Mouse (Mus musculus) left cerebral cortex, postnatal 25 days (tissue): ENCODE results near the gene Wdr92. TPM values are rescaled to one million over a fixed set of nuclear protein-coding genes. Genes with fewer than 3 reads are reported as not detected.
"Not testable (repeated sequence)": the region's sequence is repeated elsewhere in the genome, so short reads cannot be mapped to it uniquely, and the experiment has no call there.

Source experiments
- DNase-seq, 2 experiments: peaks; one replicate each; pipeline ENCODE4 v3.0.0; 2022; ENCODE audit warnings: low spot score in 2 of 2, mixed read lengths in 1 of 2
- intact Hi-C: fragments of 180-260 bp; cut with DNase I; formaldehyde crosslinking; loops from one replicate; pipeline ENCODE4 v1.15.1; 2025
- total RNA-seq, 2 experiments: library from RNA; stranded (reverse); gene quantifications; 2 replicates each; pipeline ENCODE4 v1.2.3; 2021

Wdr92 gene
- total RNA-seq, 2 experiments from 2014 or later: 7.8 to 9.0 TPM

- intact Hi-C loops: no loop called here
Observed at GRCm38 (mm10) chr11:17199840-17200501, 18.1 kb downstream of the Wdr92 start.

GRCm38 (mm10) chr11:17200936-17201335 is 19.0 kb downstream of the Wdr92 start:
- intact Hi-C loops: no loop called here
- no peak for DNase-seq

More at GRCm38 (mm10) chr11:17199840-17200501, 18.1 kb downstream of the Wdr92 start:
- no peak for DNase-seq

- intact Hi-C loops: no loop called here
- DNase-seq: no peak
Observed at GRCm38 (mm10) chr11:17202481-17202880, 20.6 kb downstream of the Wdr92 start.

- intact Hi-C loops: loop anchor here (1.0 to 5.0 kb wide), 2 partner anchors 52 to 129 kb away; partner anchors contain the start of gene Ppp3r1
- DNase-seq: peak; percentile 96 to 98
Observed at GRCm38 (mm10) chr11:17211258-17212140, 29.6 kb downstream of the Wdr92 start, which contains the start of gene Pno1. Pno1 (minus strand) TSS chr11:17211568.

- peak in 1 of 2 experiments; percentile 56 for DNase-seq
- intact Hi-C loops: loop anchor here (5.0 kb wide), 1 partner anchor 130 kb away; no protein-coding TSS in a partner anchor
Observed at GRCm38 (mm10) chr11:17212141-17212495, 30.2 kb downstream of the Wdr92 start.

GRCm38 (mm10) chr11:17212903-17213509 is 31.1 kb downstream of the Wdr92 start:
- intact Hi-C loops: loop anchor here (5.0 kb wide), 1 partner anchor 131 kb away; no protein-coding TSS in a partner anchor
- DNase-seq: no peak

GRCm38 (mm10) chr11:17215475-17215874 is 33.6 kb downstream of the Wdr92 start:
- intact Hi-C loops: no loop called here
- no peak for DNase-seq

GRCm38 (mm10) chr11:17221126-17221525 is 39.2 kb downstream of the Wdr92 start:
- intact Hi-C loops: no loop called here
- DNase-seq: no peak

GRCm38 (mm10) chr11:17232792-17233191 is 50.9 kb downstream of the Wdr92 start:
- no peak for DNase-seq
- intact Hi-C loops: no loop called here

GRCm38 (mm10) chr11:17236449-17237037 is 54.6 kb downstream of the Wdr92 start:
- peak in 1 of 2 experiments; percentile 56 for DNase-seq
- intact Hi-C loops: no loop called here

- DNase-seq, intact Hi-C loops: not testable (repeated sequence)
Observed at GRCm38 (mm10) chr11:17238598-17238997, 56.7 kb downstream of the Wdr92 start.

GRCm38 (mm10) chr11:17248715-17249114 is 66.8 kb downstream of the Wdr92 start:
- no peak for DNase-seq
- intact Hi-C loops: no loop called here

GRCm38 (mm10) chr11:17256813-17257365 is 75.0 kb downstream of the Wdr92 start:
- peak in 1 of 2 experiments; percentile 6 for DNase-seq
- intact Hi-C loops: no loop called here

- peak; percentile 97 to 98 for DNase-seq
- intact Hi-C loops: no loop called here
Observed at GRCm38 (mm10) chr11:17257443-17257842, 75.5 kb downstream of the Wdr92 start, which contains the start of gene C1d. C1d (plus strand) TSS chr11:17257579.

- intact Hi-C loops: no loop called here
- peak; percentile 13 to 33 for DNase-seq
Observed at GRCm38 (mm10) chr11:17257861-17258260, 76.0 kb downstream of the Wdr92 start.

- no peak for DNase-seq
- intact Hi-C loops: no loop called here
Observed at GRCm38 (mm10) chr11:17267176-17267575, 85.3 kb downstream of the Wdr92 start.

- DNase-seq: no peak
- intact Hi-C loops: no loop called here
Observed at GRCm38 (mm10) chr11:17268801-17269200, 86.9 kb downstream of the Wdr92 start.

GRCm38 (mm10) chr11:17279959-17280358 is 98.1 kb downstream of the Wdr92 start:
- DNase-seq: peak; percentile 22 to 53
- intact Hi-C loops: loop anchor here (10.0 kb wide), 2 partner anchors 1595 to 1745 kb away; no protein-coding TSS in a partner anchor
